Mouse (Mus musculus) gastrocnemius, adult 2 months (tissue): ENCODE data around the gene Plekhg3. TPM values are rescaled to one million over a fixed set of nuclear protein-coding genes. Genes with fewer than 3 reads are reported as not detected.

Experiments
- DNase-seq: peaks from one replicate; pipeline ENCODE4 v3.0.0; 2022
- H3K27ac ChIP-seq: fragments of 200-600 bp; 2 replicates; pipeline ENCODE4 v1.8.1; 2022; ENCODE audit warnings: mild to moderate bottlenecking
- H3K4me3 ChIP-seq: fragments of 200-600 bp; 2 replicates; pipeline ENCODE4 v1.8.1; 2022; ENCODE audit warnings: mild to moderate bottlenecking, moderate library complexity
- CTCF ChIP-seq: fragments of 200-600 bp; IDR thresholded peaks from 2 replicates; pipeline ENCODE4 v1.8.1; 2022; ENCODE audit warnings: antibody characterized with exemption, mild to moderate bottlenecking, moderate library complexity
- intact Hi-C: fragments of 180-260 bp; cut with DNase I; formaldehyde crosslinking; loops from one replicate; pipeline ENCODE4 v1.15.1; 2025
- microRNA-seq: library from miRNA; unstranded; fragments of <30 nt; microRNA quantifications from one replicate; pipeline ENCODE4 v1.2.0, GENCODE M21; 2021
- total RNA-seq, 2 experiments: library from RNA; stranded (reverse); gene quantifications; 2 replicates each; pipeline ENCODE4 v1.2.3; 2021

Gene Plekhg3
- total RNA-seq, 2 experiments from 2014 or later = 5.3 to 6.1 TPM

DNA sequence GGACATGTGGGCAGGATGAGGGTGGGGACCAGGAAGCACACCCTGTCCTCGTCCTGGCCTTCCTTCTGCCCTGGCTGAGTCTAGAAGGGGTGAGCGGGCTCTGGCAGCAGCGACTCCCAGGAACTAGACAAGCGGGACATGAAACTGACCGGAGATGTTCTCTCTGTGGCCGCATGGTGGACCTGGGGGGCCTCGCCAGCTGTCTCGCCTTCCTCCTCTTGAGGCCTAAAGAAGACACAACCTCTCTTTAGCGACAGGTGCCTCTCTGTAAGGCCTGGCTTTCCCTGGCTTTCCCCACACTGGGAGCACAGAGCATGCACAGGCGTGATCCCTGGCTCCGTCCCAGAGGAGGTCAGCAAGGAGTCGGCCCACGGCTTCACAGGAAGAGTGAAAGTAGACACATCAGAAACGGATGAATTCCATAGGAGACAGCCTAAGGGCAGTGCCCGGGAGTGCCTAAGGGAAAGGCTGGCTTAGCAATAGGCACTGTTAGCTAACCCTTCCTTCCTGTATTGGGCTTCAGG, 66.9 kb downstream of the Plekhg3 start:
- intact Hi-C loops = no loop called here
- Histone ChIP-seq H3K27ac (0 out of 2 replicates have a peak overlapping the region, but pooled peaks have one; percentile 2), H3K4me3 (no peak overlapping the region)
- no peak for TF ChIP-seq CTCF
- no peak for DNase-seq

DNA sequence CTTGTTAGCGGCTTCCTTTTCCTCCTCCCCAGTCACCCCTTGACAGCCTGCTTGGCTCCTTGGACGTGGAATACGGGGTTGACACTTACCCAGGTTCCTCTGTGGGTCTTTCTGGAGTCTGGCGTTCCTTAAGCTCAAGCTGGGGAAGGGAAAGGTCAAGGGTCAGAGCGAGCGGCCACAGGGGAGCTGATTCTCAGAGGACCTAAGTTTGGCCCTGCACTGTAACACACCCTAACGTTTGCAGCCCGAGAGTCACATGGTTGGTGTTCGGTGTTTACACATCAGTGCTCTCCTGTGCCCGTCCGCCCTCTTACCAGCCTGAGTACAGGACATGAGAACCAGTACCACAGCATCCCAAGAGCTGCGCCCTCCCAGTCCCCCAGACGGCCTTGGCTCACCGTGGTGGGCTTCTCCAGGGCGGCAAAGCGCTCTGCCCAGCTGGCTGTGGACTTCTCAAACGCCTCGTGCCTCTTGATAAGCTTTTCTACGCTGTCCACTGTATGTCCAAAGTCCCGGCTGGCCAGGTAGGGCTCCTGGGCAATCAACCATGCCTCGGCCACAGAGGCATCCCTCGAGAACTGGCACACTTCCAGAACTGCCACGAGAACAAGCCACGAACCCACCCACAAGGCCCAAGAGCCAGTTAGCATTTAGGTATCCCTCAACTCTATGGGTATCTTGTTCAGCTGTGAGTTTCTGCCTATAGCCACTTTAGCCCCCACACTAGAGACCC, 67.7 kb downstream of the Plekhg3 start:
- no peak for TF ChIP-seq CTCF
- no peak for DNase-seq
- H3K27ac ChIP-seq = no peak overlapping the region
- no peak overlapping the region for H3K4me3 ChIP-seq
- intact Hi-C loops = no loop called here

DNA sequence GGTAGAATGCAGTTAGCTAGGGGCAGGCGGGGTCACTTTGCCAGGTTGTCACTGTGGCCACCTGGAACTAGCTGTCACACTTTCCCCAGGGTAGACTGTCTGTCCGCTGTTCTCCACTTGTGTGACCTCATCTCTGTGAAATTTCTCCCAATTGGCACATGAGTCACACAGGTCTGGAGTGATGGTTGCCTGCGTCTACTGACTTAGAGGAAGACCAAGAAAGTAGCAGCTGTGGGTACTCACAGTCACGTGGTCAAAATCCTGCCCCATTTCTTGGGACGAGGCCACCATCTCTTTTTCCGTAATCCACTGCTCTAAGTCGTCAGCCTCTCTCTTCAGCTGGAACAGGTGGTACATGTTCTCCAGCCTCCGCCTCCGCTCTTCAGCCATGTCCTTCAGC, 73.1 kb downstream of the Plekhg3 start:
- no peak for DNase-seq
- intact Hi-C loops = no loop called here
- Histone ChIP-seq H3K27ac (no peak overlapping the region), H3K4me3 (no peak overlapping the region)
- no peak for TF ChIP-seq CTCF

DNA sequence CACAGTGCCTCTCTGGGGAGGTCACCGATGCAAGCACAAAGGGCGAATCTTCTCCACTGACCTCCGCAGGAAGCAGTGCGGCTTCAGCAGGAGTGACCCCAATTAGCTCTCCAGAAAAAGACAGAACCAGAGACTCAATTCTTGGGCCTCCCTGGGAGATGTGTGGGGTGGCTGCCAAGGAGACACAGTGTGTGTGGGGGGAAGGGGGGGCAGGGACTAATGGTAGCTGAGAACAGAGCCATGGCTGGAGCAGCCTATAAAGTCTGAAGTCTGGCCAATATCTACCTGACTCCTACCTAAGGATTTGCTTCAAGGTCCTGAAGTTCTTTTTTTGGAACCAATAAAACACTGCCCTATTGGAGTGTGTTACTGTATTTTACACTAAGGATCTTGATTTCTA, 73.9 kb downstream of the Plekhg3 start:
- intact Hi-C loops = no loop called here
- no peak for DNase-seq
- no peak for TF ChIP-seq CTCF
- H3K4me3 ChIP-seq = no peak overlapping the region
- no peak overlapping the region for H3K27ac ChIP-seq

DNA sequence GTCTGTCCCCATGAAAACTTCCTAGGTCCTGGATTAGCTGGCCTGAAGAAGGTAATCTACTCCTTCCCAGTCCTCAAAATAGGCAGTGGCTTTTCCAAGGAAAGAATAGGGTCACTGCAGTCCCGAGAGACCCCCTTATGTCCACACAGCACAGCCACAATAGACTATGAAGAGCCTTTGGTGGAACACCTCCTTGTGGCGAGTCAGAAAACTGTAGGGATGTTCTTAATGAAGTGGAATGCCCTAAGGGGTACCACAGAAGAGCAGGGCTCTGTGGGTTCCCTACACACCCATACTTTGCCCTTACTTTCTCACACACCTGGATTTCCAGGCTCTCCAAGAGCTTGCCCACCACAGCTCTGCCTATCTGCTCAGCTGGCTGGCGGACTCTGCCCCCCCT, 75.1 kb downstream of the Plekhg3 start:
- Histone ChIP-seq H3K27ac (no peak overlapping the region), H3K4me3 (no peak overlapping the region)
- intact Hi-C loops = no loop called here
- no peak for DNase-seq
- no peak for TF ChIP-seq CTCF

DNA sequence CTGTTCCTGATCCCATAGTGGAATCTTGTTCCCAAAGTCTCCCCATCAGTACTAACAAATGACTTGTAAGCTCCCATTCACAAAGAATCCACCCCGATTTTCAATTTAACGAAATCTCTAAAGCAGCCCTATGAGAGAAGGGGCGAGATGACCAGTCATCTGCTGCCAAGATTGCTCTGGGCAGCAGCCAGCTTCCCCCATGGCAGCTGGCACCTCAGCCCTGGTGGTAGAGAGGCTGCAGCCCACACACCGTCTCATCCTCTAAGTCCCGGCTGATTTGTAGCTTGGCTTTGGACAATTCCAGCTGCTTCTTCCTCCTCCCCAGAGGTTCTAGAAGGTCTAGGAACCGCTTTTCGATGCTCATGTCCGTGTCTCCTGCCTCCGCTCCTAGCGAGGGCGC, 77.5 kb downstream of the Plekhg3 start:
- DNase-seq = no peak
- Histone ChIP-seq H3K27ac (no peak overlapping the region), H3K4me3 (no peak overlapping the region)
- intact Hi-C loops = no loop called here
- TF ChIP-seq CTCF = no peak

DNA sequence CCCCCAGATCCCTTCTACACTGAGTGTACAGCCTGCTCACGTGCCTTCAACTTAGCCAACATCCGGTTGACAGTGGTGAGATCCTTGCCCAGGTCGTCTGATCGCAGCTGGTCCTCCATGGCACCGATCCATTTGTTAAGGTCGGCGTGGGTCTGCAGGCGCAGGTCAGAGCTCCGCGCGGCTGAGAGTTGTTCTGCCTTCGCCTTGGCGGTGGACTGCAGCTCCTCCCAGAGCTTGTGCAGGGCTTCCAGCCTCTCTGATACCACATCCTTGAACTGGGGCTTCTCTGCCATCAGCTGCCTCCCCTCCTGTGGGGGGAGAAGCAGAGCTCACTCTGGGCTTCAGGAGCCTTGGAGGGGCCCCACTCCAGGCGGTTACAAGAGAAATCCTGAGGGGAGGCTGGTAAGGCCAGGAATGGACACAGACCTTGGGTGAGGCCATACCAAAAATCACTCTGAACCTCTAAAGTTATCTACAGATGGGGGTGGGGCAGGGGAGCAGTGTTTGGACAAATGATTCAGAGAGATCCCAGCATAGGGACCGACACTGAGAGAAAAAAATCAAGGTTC, 78.4 kb downstream of the Plekhg3 start:
- H3K4me3 ChIP-seq = no peak overlapping the region
- intact Hi-C loops = no loop called here
- H3K27ac ChIP-seq = no peak overlapping the region
- no peak for DNase-seq
- no peak for TF ChIP-seq CTCF

DNA sequence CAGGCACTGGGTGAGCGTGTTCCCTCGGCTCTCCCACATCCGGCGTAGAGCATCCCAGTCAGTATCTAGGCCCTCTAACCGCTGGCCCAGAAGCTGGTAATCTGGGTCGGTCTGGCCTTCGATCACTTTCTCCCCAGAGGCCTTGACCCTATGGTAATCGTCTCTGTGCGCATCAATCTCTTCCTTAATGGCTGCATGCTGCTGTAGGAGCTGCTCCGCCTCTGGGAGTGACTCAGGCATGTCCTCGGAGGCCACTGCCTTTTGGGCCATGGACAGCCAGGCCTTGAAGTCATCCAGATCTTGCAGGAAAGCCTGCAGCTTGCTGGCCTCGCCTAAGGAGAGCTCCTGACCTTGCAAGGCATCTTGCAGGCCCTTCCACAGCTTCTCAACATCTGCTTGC, 81.9 kb downstream of the Plekhg3 start:
- no peak for DNase-seq
- Histone ChIP-seq H3K27ac (no peak overlapping the region), H3K4me3 (no peak overlapping the region)
- intact Hi-C loops = no loop called here
- TF ChIP-seq CTCF = no peak

DNA sequence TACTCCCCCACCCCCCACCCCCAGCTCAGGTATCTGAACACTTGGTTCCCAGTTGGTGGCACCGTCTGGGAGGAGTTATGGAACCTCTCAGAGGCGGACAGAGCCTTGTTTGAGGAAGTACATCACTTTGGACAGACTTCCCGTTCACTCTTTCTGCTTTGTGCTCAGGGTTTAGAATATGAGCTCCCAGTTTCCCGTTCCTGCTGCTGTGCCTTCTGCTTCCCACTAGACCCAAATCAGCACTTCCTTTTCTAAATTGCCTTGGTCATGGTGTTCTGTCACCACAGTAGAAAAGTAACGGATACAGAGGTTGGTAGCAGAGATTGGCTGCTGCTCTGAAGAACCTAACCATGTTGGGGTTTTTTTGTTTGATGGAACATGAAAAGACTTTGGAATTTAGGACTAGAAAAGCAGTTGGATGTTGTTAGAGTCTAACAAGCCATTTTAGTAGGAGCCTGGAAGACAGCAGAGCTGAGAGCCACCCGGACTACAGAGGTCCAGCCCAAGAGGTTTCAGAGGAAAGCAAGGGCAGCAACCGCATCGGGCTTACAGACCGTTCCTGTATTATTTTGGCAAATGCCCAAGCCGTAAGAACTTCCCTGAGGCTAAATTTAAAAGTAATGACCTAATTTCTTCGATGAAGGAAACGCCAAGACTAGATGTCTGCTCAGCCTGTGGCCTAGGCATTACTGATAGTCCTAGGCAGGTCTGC, 84.3 kb downstream of the Plekhg3 start:
- DNase-seq = no peak
- Histone ChIP-seq H3K27ac (peak overlapping the region; percentile 72), H3K4me3 (peak overlapping the region; percentile 25; the same call in 1 of the 2 replicates)
- intact Hi-C loops = no loop called here
- TF ChIP-seq CTCF = no peak

DNA sequence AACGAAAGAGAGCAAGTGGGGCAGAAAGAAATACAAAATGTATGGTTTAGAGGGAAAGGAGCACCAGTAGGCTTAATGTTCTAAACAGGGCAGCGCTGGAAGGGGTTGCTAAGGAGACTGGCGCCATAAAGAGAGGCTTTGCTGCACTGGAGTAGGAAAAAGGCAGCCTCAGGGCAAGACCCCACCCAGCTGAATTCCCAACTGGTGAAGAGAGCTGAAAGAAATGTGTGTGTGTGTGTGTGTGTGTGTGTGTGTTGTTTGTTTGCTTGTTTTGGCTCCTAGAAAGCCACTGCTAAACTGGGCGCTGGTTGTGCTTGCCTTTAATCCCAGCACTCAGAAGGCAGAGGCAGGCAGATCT, 84.9 kb downstream of the Plekhg3 start:
- TF ChIP-seq CTCF = no peak
- H3K4me3 ChIP-seq = no peak overlapping the region
- no peak for DNase-seq
- peak overlapping the region; percentile 72 for H3K27ac ChIP-seq
- intact Hi-C loops = no loop called here

DNA sequence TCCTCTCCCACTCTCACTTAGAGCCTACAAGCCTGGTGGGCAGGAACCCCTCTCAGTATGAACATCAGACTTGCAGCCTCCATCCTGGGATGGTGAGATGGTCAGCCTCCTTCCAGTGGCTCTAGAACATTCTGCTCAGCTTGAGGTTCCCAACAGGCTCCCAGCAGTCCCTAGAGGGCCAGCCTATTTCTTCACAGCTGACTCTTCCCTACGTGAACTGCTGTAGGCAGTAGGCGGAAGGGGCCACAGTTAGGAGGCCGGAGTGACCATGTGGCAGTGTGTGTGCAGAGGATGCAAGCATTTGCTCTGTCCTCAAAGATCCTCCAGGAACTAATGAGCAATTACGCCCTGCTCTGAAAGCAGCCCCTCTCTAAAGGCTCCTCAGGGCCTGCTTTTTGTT, 87.5 kb downstream of the Plekhg3 start:
- TF ChIP-seq CTCF = no peak
- Histone ChIP-seq H3K27ac (no peak overlapping the region), H3K4me3 (no peak overlapping the region)
- DNase-seq = no peak
- intact Hi-C loops = no loop called here

DNA sequence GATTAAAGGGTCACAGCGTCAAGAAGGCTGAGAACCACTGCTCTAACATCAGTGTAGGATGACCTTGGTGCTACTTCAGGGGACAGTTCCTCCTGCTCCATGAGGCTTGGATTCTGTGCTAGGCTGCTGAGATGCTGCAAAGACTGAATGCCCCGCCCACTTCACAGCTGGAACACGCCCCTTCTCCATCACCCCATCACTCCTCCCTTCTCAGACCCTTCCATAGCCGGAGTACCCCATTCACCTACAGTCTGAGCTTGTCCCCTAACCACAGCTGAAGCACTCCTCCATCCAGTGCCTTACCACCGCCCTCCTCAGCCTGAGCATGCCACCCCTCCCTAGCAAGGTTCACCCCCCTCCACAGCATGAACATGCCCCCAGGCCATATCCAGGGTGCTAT, 89.2 kb downstream of the Plekhg3 start:
- no peak for TF ChIP-seq CTCF
- Histone ChIP-seq H3K27ac (no peak overlapping the region), H3K4me3 (no peak overlapping the region)
- no peak for DNase-seq
- intact Hi-C loops = no loop called here

DNA sequence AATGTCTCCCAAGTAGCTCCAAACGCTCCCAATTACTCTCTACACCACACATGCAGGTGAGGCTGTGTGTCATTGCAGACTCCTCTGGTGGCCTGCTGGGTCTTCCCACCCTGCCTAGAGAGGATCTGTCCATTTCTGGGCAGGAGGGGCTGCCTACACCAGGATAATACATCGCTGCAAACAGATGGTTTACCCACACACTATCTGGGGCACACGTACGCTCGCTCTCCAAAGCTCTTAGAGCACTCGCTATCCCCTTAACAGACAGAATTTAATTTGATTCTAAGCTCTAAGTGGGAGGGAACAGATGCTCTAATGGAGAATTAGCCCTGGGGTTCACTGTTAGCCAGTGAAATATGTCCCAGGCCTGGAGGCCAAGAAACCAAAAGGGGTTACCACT, 92.7 kb downstream of the Plekhg3 start:
- Histone ChIP-seq H3K27ac (no peak overlapping the region), H3K4me3 (no peak overlapping the region)
- no peak for TF ChIP-seq CTCF
- intact Hi-C loops = no loop called here
- DNase-seq = no peak

Small RNA genes lying within 50 kb of the gene (microRNA-seq; reads per million reads assigned to microRNA genes)
- gene Mir5135 = not detected

Other genes starting within 250 kb of the Plekhg3 start
- gene Akap5, start 206.0 kb upstream of the Plekhg3 start, total RNA-seq = under 1 TPM; 0.31 to 0.48 TPM
- 1 to 10 TPM; 6.5 to 7.2 TPM for gene Zbtb25, start 161.3 kb upstream of the Plekhg3 start, total RNA-seq
- 1 to 10 TPM; 3.6 to 4.3 TPM for gene Zbtb1, start 160.6 kb upstream of the Plekhg3 start, total RNA-seq
- gene Hspa2, start 126.7 kb upstream of the Plekhg3 start, total RNA-seq = 1 to 10 TPM; 6.9 to 7.0 TPM
- not detected for gene Ppp1r36, start 113.4 kb upstream of the Plekhg3 start, total RNA-seq
- 100 to 1,000 TPM; 141 to 172 TPM for gene Sptb, start 179.7 kb downstream of the Plekhg3 start, total RNA-seq
- 10 to 100 TPM; 53.8 to 69.8 TPM for gene Churc1, start 234.6 kb downstream of the Plekhg3 start, total RNA-seq
- gene Fntb, start 234.7 kb downstream of the Plekhg3 start, total RNA-seq = 10 to 100 TPM; 11.2 to 13.3 TPM